Mouse (Mus musculus): ENCODE results near the gene Cux2. TPM values are rescaled to one million over a fixed set of nuclear protein-coding genes. Genes with fewer than 3 reads are reported as not detected.

Cux2 gene
- polyA plus RNA-seq, 1 experiment from 2014 or later, result 12.0 TPM

GRCm38 (mm10) chr5:121841516-121841915, 208.4 kb downstream of the Cux2 start:
- Histone ChIP-seq H3K27ac (no peak overlapping the region), H3K36me3 (no peaks in the 10 kb centered on the region), H3K4me3 (no peak overlapping the region), H3K27me3 (ENCODE audit: insufficient read depth, poor library complexity, severe bottlenecking) (peaks cover 94% of the 10 kb centered on the region), H3K4me1 (replicated peaks) (peaks cover 52% of the 10 kb centered on the region), H3K9me3 (no peaks in the 10 kb centered on the region)
- 91% methylated on average over 9 of the region's 9 CpGs for WGBS
- DNase-seq (ENCODE audit: low spot score), result no peak

- DNase-seq (ENCODE audit: low spot score), result no peak
- 21% methylated on average over 7 of the region's 7 CpGs for WGBS
- H3K9me3 ChIP-seq, result no peaks in the 10 kb centered on the region
- peaks cover 91% of the 10 kb centered on the region for H3K27me3 ChIP-seq (ENCODE audit: insufficient read depth, poor library complexity, severe bottlenecking)
- H3K4me3 ChIP-seq, result peak overlapping the region; percentile 78
- peak overlapping the region; percentile 51; the same call in 1 of the 2 replicates for H3K27ac ChIP-seq
- no peaks in the 10 kb centered on the region for H3K36me3 ChIP-seq
- peaks cover 71% of the 10 kb centered on the region for H3K4me1 ChIP-seq (replicated peaks)
Observed at GRCm38 (mm10) chr5:121839128-121839473, 210.8 kb downstream of the Cux2 start.

- peak; percentile 47 for DNase-seq (ENCODE audit: low spot score)
- Histone ChIP-seq H3K27me3 (ENCODE audit: insufficient read depth, poor library complexity, severe bottlenecking) (peaks cover 89% of the 10 kb centered on the region), H3K4me3 (peak overlapping the region; percentile 78), H3K4me1 (replicated peaks) (peaks cover 74% of the 10 kb centered on the region), H3K9me3 (no peaks in the 10 kb centered on the region), H3K27ac (peak overlapping the region; percentile 51; the same call in 1 of the 2 replicates), H3K36me3 (no peaks in the 10 kb centered on the region)
- under 1% methylated on average over 46 of the region's 46 CpGs for WGBS
Observed at GRCm38 (mm10) chr5:121838341-121839127, 211.4 kb downstream of the Cux2 start.

- Histone ChIP-seq H3K27ac (peak within 1 kb of the TSS; percentile 89), H3K27me3 (ENCODE audit: insufficient read depth, poor library complexity, severe bottlenecking) (peaks cover 85% of the 10 kb centered on the region), H3K4me3 (peak within 1 kb of the TSS; percentile 78), H3K9me3 (no peaks in the 10 kb centered on the region), H3K36me3 (no peaks in the 10 kb centered on the region), H3K4me1 (replicated peaks) (peaks cover 74% of the 10 kb centered on the region)
- DNase-seq (ENCODE audit: low spot score), result peak; percentile 30
- under 1% methylated on average over 35 of the region's 35 CpGs for WGBS
Observed at GRCm38 (mm10) chr5:121837441-121838340, 212.2 kb downstream of the Cux2 start, which contains the start of gene Sh2b3. Gene Sh2b3 (minus strand): TSS chr5:121837646.

GRCm38 (mm10) chr5:121836692-121837415, 213.0 kb downstream of the Cux2 start:
- H3K27ac ChIP-seq, result peak overlapping the region; percentile 89
- H3K27me3 ChIP-seq (ENCODE audit: insufficient read depth, poor library complexity, severe bottlenecking), result peaks cover 85% of the 10 kb centered on the region
- no peaks in the 10 kb centered on the region for H3K36me3 ChIP-seq
- H3K9me3 ChIP-seq, result no peaks in the 10 kb centered on the region
- DNase-seq (ENCODE audit: low spot score), result peak; percentile 86
- WGBS, result under 1% methylated on average over 76 of the region's 77 CpGs
- peaks cover 70% of the 10 kb centered on the region for H3K4me1 ChIP-seq (replicated peaks)
- peak overlapping the region; percentile 78 for H3K4me3 ChIP-seq

- Histone ChIP-seq H3K4me3 (peak overlapping the region; percentile 78), H3K9me3 (no peaks in the 10 kb centered on the region), H3K36me3 (no peaks in the 10 kb centered on the region), H3K27me3 (ENCODE audit: insufficient read depth, poor library complexity, severe bottlenecking) (peaks cover 83% of the 10 kb centered on the region), H3K27ac (peak overlapping the region; percentile 89), H3K4me1 (replicated peaks) (peaks cover 70% of the 10 kb centered on the region)
- peak; percentile 39 for DNase-seq (ENCODE audit: low spot score)
- WGBS, result under 1% methylated on average over 51 of the region's 51 CpGs
Observed at GRCm38 (mm10) chr5:121835949-121836691, 213.8 kb downstream of the Cux2 start.

GRCm38 (mm10) chr5:121834991-121835747, 214.7 kb downstream of the Cux2 start:
- H3K27ac ChIP-seq, result no peak overlapping the region
- peaks cover 70% of the 10 kb centered on the region for H3K4me1 ChIP-seq (replicated peaks)
- 52% methylated on average over 12 of the region's 12 CpGs for WGBS
- H3K27me3 ChIP-seq (ENCODE audit: insufficient read depth, poor library complexity, severe bottlenecking), result peaks cover 83% of the 10 kb centered on the region
- no peaks in the 10 kb centered on the region for H3K36me3 ChIP-seq
- no peaks in the 10 kb centered on the region for H3K9me3 ChIP-seq
- no peak for DNase-seq (ENCODE audit: low spot score)
- H3K4me3 ChIP-seq, result peak overlapping the region; percentile 78

GRCm38 (mm10) chr5:121834241-121834606, 215.7 kb downstream of the Cux2 start:
- Histone ChIP-seq H3K4me3 (peak overlapping the region; percentile 78), H3K27me3 (ENCODE audit: insufficient read depth, poor library complexity, severe bottlenecking) (peaks cover 85% of the 10 kb centered on the region), H3K9me3 (no peaks in the 10 kb centered on the region), H3K27ac (peak overlapping the region; percentile 25; the same call in 1 of the 2 replicates), H3K4me1 (replicated peaks) (peaks cover 74% of the 10 kb centered on the region), H3K36me3 (no peaks in the 10 kb centered on the region)
- DNase-seq (ENCODE audit: low spot score), result no peak
- 80% methylated on average over 7 of the region's 7 CpGs for WGBS

- WGBS, result 44% methylated on average over 10 of the region's 10 CpGs
- peak; percentile 31 for DNase-seq (ENCODE audit: low spot score)
- Histone ChIP-seq H3K9me3 (no peaks in the 10 kb centered on the region), H3K4me3 (peak overlapping the region; percentile 78), H3K27ac (peak overlapping the region; percentile 54), H3K36me3 (no peaks in the 10 kb centered on the region), H3K27me3 (ENCODE audit: insufficient read depth, poor library complexity, severe bottlenecking) (peaks cover 85% of the 10 kb centered on the region), H3K4me1 (replicated peaks) (peaks cover 74% of the 10 kb centered on the region)
Observed at GRCm38 (mm10) chr5:121833572-121834240, 216.2 kb downstream of the Cux2 start.

GRCm38 (mm10) chr5:121833159-121833558, 216.7 kb downstream of the Cux2 start:
- no peaks in the 10 kb centered on the region for H3K9me3 ChIP-seq
- 97% methylated on average over 2 of the region's 2 CpGs for WGBS
- peaks cover 85% of the 10 kb centered on the region for H3K27me3 ChIP-seq (ENCODE audit: insufficient read depth, poor library complexity, severe bottlenecking)

More at GRCm38 (mm10) chr5:121833159-121833558, 216.7 kb downstream of the Cux2 start:
- Histone ChIP-seq H3K27ac (peak overlapping the region; percentile 54; the same call in 1 of the 2 replicates), H3K4me3 (peak overlapping the region; percentile 78; the same call in 1 of the 2 replicates), H3K36me3 (no peaks in the 10 kb centered on the region), H3K4me1 (replicated peaks) (peaks cover 74% of the 10 kb centered on the region)
- no peak for DNase-seq (ENCODE audit: low spot score)
